Mouse (Mus musculus): ENCODE measurements around the gene Cldn10.
"Not testable (repeated sequence)": the region's sequence is repeated elsewhere in the genome, so short reads cannot be mapped to it uniquely, and the experiment has no call there.

The Cldn10 gene

DNA sequence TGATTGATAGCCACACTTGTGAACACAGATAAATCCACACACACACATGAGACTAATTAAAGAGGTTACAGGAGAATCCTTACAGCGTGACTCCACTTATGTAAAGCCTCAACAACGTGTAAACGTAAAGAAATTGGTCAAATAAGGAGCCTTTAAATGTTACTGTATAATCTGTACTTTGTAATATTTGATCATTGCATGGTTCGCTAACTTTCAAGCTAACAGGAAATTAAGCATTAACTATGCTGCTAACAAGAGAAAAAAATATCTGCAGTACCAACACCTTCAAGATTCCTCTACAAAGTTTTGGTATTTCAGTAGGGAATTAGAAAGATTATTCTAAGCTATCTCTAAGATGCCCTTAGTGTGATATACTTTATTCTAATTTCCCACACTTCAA is at the start of gene Cldn10:
Gene Cldn10, plus strand, starts transcription at position 288 of the 400 bp plus-strand sequence.
- no peak for DNase-seq (ENCODE audit: low spot score)

DNA sequence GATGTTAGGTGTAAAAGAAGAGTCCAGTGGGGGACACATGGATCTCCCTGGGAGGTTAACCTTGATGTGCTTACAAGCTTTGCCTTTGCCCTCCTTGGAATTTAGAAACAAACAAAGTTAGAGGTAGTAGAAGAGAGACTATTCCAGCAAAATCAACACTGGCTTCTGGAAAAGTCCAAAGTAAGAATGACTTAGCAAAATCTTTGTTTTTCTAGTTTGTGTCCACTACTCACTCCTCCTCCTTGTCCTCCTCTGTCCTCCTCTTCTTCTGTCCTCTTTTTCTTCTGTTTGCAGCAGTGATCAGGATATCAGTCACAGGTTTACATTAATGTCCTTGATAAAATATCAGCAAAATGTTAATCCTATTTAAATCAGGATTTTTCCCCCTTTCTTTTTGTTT is 45.9 kb upstream of the Cldn10 start:
- no peak for DNase-seq (ENCODE audit: low spot score)

DNA sequence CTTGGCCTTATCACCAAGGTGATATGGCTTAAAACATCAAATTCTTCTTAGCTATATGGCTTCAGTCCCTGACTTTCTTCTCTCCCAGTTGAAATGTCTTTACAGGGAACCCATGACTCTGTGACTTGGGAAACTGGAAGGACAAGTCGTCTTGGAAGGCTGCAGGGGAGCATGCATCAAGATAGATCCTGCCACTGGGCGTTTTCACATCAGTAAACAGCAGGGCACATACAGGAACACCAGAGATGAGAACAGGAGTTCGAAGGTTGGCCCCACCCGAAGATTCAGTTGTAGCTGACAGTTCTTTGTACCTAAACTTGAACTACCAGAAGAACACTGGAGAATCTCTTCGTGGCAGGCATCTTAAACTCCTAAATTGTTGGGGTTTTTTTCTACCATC is 44.8 kb upstream of the Cldn10 start:
- no peak for DNase-seq (ENCODE audit: low spot score)

DNA sequence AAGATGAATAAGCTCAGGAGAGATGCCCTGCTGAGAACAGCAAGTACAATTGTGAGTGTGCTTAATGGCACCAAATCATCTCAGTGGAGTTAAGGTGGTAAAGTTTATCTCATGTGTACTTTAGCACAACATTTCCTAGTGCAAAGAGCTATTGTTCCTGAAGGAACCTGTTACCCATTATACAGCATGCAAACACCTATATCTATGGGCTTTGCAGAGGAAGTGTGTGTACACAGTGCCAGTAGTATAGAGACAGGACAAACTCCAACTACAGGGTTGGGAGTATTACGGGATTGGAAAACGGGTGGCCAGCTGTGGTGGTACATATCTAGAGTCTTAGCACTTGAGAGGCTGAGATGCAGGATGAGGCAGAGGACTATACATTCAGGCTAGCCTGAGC is 38.6 kb upstream of the Cldn10 start:
- no peak for DNase-seq (ENCODE audit: low spot score)

DNA sequence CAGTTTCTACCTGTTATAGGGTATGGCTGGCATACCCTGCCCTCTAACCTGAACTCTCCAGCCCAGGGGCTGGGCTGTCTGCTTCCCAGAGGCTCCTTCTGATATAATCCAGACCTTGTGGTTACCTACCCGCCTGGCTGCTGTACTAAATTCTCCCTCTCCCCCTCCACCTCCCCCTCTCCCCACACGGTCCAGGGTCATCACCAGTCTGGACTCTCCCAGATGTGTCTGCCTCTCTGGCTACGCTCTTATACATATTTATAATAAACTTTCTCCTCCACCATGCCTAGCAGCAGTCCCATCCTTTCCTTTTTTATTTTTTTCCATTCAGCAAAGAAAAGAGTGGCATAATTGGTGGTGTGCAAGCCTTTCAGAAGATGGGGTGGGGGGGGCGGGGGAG is 38.0 kb upstream of the Cldn10 start:
- DNase-seq (ENCODE audit: low spot score) = no peak

DNA sequence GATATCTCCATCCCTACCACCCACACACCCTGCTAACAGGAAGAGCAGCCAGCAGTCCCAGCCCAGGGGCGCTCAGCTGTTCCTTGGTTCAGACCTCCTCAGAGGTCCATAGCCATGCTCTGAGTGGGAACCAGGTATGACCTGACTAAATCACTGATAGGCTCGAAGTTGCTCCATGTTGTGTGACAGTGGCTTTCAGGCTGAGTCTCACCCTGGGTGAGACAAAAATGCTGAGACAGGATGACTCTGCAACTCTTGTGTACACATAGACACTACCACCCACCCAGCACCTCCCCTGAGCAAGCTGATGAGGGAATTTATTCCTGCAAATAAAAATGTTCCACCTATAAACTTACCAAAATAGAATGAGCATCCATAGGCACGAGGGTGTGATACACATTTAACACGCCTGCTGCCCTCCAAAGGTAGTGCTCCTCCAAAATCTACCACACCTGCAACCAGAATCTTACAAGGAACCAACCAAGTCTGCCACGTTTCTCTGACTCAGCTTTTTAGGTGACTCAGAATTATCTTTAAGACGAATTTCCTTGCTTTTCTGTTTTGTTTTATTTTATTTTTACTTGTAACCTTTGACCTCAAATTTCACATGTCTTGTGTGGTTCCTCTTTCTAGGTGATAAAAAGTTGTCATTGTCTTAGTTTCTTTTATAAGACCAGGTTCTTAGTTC is 37.1 kb upstream of the Cldn10 start:
- DNase-seq (ENCODE audit: low spot score) = peak; percentile 70

DNA sequence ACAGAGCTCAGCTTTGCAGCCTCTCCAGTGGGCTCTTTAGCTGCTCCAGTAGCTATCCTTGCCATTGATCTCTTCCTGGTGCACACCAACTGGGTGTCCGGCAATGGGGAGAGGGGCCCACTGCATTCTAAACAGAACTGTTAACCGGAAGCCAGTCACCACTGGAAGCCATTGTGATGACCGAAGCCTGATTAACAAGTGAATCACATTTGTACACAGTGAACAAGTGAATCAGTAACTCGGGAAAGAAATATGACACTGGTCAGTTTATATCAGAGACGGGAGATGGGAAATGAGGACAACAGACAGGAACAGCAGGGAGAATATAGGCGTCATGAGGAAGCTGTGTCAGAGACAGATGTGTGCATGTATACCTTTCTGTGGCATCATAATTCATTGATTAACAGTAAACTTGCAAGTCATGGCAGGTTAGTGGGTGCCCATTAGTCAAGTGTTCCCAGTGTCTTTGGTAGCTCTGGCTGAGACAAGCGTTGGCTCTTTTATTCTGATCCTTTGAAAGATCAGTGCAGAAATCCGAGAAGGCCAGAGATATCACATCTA is 36.4 kb upstream of the Cldn10 start:
- DNase-seq (ENCODE audit: low spot score) = no peak

DNA sequence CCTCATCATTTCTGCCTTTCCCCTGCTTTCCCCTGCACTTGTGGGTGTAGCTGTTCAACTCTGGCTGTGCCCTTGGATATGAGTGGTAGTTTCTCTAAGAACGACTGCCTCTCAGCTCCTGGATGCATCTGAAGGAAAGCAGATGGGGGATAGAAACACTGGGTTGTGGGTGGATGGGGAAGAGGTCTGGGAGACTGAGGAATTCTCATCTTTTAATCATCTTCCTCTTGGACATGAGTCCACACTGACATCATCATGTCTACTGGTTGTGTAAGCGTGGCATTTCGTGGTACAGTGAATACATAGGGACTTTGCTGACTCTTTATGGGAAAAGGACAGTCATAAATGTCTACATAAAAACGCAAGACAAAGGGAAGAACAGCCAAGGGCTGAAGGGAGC is 31.7 kb upstream of the Cldn10 start:
- DNase-seq (ENCODE audit: low spot score) = no peak

DNA sequence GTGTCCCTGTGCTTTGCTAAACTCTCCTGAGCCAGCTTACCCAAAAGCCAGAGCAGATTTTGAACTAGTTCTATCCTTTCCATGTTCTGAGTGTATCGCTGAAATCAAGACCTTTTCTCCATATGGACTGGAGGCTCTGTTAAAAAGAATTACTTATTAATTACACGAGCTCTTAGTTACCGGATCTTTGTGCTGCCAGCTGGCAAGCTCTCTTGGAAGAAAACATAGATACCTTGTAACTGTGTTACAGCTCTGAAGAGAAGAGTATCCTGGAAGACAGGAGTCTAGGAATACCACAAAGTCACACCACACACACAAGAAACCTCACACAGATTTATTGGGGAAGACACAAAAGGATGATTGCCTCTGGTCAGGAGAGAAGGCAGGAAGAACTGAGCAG is 31.1 kb upstream of the Cldn10 start:
- no peak for DNase-seq (ENCODE audit: low spot score)

DNA sequence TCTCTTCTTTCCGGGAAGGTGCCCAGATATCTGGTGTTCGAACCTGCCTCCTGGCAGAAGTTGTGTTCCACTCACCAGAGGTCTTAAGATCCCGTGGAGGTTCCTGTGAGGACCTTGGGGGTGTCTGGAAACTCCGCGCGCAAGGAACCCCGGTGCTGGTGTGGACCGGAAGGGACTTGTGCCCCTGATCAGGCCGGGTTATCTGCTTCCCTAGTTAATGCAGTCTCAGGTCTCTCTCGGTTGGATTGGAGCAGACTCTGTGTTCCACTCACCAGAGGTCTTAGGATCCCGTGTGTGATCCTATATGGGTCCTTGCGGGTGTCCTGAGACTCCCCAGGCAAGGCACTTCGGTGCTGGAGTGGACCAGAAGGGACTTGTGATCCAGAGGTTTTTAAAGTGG is 24.3 kb upstream of the Cldn10 start:
- DNase-seq (ENCODE audit: low spot score) = not testable (repeated sequence)

DNA sequence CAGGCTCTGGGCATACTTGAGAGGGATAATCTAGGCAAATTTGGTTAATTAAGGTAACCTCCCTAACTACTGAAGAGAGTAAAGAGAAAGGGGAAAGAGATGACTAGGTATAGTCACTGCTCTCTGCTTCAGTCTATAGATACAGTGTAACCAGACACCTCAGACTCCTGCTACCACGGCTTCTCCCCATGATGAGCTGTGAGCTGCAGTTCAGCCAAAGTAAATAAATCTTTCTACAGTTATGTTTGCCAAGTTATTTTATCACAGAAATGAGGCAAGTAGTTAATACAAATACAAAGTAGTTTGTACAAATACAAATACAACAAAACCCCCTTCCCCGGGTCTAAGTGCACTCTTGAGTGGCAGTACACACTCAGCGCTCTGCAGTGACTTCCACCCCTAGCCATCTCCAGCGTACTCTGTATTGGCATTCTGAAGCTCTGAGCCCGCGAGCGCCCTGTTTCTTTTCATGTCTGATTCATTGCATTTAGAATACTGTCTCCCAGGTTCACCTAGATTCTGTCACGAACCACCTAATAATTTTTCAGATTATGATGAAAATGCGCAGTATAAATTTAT is 23.7 kb upstream of the Cldn10 start:
- no peak for DNase-seq (ENCODE audit: low spot score)

DNA sequence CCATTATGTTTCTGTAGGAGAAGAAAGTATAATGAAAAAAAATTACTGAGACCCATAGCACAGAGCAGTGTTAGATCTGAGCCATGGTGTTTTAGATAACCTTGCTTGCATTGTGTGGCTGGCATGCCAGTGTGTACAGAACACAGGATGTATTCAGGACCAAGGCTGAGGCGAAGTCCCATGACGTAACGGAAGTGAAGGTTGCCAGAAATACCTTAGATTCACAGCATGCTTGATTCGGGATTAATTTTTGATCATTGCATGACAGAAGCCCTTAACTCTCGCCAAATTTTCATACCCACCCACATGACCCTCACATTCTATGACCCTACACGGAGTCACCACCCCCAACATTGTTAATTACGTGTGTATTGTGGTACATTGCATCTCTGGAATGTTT is 22.4 kb upstream of the Cldn10 start:
- no peak for DNase-seq (ENCODE audit: low spot score)

DNA sequence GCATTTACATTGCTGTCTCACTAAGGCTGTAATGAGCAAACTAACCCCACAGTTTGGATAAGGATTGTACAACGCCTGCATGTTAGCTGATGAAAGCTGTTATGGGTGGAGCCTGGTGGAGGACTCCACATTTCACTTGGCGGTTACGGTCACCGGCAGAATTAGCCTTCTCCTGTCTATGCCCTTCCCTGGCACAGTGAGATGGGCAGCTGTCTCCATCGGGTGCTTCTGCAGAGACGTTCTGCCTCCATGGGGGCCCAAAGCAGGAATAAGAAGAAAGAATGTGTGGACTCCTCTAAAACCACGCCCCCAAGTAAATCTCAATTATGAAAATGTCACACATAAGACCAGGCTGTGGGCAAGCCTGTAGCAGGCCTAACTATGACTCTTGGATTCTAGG is 21.8 kb upstream of the Cldn10 start:
- no peak for DNase-seq (ENCODE audit: low spot score)

DNA sequence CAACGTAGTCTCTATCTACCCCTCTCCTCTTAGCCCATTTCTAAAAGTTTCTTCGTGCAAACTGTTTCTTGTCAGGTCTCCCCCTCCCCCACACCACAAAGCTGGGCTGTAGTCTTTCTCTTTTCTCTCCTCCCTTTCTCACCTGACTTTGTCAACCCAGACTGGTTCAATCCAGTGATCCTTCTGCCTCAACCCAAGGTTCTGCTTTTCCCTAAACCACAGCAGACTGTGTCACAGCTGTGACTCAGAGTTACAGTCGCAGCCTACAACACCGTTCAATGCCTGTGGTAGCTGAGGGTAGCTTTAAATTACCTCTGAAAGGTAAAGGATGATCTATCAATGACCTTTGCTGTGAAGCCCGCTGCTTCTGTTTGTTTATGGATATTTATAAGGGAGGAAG is 21.3 kb upstream of the Cldn10 start:
- DNase-seq (ENCODE audit: low spot score) = no peak

DNA sequence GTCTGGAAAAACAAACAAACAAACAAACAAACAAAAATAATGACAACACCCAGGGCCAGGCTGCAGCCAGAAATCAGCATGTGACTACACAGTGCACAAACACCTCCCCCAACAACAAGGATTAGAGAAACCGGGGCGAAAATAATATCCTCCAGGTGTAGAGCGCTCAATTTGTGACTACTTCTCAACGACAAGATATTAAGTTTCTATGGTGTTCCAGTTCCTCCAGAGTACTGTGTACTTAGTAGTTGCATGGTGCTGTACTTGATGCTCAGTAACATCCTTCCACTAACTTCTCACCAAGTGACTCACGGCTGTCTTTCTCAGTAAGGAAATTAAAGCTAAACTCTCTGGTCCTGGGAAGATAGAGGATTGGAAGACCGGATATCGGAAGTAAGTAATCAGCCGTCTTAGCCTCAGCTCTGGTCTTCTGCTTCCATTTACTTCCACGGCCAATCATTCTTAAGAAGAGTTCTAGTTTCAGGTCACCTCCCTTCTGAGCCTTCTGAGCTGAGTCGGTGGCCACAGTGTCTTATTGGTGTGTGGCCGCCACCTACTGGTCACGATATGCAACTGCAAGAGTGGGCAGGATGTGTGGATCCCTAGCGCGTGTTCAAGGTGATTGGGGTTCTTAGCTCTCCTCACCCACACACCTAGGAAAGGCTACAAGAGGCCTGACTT is 19.9 kb upstream of the Cldn10 start:
- peak; percentile 77 for DNase-seq (ENCODE audit: low spot score)

DNA sequence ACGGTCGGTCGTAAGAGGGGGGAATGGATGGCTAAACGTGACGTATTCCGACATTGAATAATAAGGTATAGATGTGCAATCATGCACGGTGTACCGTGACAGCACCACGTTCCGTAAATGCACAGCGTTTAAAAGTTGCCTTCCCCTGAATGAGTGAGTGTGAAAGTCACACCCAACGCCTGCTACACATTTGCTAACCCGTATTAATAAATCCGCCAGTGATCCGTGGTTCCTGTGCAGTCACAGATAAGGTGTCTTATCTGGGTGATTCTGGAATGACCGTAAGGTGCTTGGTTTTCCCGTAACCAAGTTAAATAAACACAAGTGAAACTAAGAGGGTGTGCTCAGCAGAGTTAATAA is 19.4 kb upstream of the Cldn10 start:
- peak; percentile 42 for DNase-seq (ENCODE audit: low spot score)

DNA sequence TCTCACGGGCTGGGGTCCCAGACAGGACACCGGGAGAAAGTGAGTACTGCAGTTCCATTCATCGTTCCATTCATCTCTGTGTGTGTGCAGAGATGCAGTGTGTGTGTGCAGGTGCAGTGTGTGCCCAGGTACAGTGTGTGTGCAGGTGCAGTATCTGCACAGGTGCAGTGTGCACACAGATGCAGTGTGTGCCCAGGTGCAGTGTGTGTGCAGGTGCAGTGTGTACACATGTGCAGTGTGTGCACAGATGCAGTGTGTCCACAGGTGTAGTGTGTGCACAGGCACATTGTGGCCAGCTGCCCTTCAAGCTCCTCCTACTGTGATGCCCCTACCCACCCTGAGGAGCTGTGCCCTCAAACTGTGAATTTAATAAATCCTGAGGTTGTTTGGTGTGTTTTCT is 14.0 kb upstream of the Cldn10 start:
- no peak for DNase-seq (ENCODE audit: low spot score)

DNA sequence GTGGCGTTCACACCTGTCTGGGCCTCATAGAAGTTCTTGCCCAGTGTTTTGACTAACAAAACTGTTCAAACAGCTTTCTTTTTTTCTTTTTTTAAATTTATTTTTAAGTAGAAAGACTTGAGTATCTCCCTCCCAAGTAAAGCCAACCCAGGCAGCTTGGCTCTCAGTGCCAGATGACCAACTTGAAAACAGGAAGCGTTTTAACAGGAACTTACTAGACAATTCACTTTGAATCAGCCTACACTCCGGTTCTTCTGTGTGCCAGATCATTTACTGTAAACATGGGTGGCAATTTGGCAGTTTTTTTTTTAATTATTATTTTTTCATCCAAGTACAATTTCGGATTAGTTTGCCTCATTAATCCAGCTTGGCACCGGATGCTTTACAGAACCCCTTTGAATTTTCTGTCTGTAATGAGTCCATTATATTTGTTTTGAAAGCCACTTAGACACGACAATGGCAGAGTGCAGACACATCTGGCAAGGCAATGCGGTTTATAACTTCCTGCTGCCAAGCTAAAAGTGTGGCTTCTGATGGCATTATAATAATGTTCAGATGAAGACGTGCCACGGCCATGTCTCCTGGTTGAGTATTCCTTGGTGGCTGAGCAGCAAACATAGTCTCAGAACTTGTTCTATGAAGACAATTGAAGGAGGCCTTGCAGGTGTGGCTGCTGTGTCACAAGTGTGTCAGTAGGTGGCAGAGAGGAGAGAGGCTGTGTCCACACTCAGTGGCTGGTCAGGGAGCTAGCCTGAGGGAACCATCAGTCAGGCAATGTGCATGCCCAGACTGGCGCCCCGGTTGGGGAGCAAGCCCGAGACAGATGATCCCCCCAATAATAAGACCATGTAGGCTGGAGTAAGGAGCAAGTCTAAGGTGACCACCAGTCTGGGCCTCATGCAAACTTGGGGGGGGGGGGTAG is 12.9 kb upstream of the Cldn10 start:
- no peak for DNase-seq (ENCODE audit: low spot score)

DNA sequence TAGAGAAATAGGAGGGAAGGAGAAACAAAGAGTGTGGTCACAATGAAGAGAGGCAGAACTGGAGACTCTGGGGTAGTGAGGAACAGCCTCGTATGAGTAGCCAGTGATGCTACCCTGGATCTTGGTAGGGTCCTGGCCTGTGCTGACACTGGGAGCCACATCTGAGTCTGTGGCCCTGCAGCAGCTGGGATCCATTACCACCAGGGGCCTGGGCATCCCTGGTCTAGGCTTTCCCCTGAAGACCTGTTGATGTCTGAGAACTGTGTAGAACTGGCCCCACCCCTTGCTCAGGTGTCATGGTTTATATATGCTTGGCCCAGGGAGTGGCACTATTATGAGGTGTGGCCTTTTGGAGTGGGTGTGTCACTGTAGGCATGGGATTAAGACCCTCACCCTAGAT is 12.2 kb upstream of the Cldn10 start:
- DNase-seq (ENCODE audit: low spot score) = no peak

DNA sequence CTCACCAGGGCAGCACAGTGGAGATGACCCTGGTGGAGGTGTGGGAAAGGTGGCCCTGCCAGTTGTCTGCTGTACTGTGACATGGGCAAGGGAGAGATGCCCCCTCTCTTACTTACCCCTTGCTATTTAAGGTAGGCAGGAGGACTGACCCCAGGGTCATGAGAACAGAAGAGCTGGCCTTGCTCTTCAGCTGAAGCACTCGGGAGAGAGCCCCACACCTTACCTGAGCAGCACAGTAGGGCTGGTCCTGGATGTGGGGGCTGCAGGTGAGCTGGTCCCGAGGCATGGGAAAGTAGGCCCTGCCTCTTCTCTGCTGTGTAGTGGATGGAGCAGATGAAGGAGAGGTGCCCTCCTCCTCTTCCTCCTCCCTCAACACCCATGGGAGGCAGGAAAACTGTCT is 11.3 kb upstream of the Cldn10 start:
- no peak for DNase-seq (ENCODE audit: low spot score)

DNA sequence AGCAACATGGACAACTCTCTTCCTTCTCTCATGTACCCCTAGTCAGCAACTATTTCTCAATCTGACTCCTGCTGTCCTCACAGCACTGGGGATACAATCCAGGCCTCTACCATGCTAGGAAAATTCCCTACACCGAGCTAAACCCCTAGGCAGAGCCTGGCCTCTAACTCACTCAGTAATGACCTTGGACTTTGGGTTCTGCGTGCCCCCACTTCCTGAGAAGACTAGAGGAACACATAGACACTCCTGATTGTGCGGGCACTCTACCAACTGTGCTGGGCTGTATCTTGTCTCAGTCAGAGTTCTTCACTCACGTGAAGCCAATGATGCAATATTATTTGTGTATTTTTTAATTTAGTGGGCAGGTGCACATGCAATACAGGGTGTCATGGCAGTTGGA is 10.2 kb upstream of the Cldn10 start:
- no peak for DNase-seq (ENCODE audit: low spot score)

DNA sequence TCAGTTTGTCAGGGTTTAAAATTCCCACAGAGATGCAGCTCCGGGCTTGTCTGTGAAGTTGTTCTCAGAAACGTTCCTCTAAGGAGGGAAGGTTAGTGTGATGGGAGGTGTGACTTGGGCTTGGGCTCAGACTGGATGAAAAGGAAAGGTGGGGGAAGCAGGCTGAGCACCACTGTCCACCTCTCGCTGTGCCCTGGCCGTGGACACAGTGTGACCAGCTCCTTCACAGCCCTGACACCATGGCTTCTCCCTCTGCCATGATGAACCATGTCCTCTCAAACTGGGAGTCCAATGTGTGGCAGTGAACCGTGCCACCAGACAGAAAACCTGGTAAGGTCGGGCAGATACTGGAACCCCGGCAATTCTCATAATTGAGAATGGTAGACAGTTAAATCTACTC is 6.1 kb upstream of the Cldn10 start:
- no peak for DNase-seq (ENCODE audit: low spot score)
